Comparison of ENCODE assay signal across 13 mouse cellular contexts in genomic region chr1:182496685-182497084, GRCm38 (mm10). TPM values are rescaled to one million over a fixed set of nuclear protein-coding genes. Genes with fewer than 3 reads are reported as not detected.
DNase-seq lines count a peak whose midpoint lies in the region; ATAC-seq and TF ChIP-seq lines count a peak whose summit lies in the region.
"Had no signal": no experiment of that assay in that cellular context is flagged by ENCODE, and none has a peak within 500 bp of the region (broad histone marks: within the 10 kb centered on the region; RNA-seq: fewer than 3 reads in every experiment).

No protein-coding gene starts in this region.

- H3K36me3 ChIP-seq in liver, postnatal 0 days (replicated peaks; ENCODE audit: insufficient read depth, low read length) = 0 out of 2 replicates have a peak, but pooled peaks cover 7% of the 10 kb centered on the region
- peaks cover 6% of the 10 kb centered on the region for H3K36me3 ChIP-seq in liver, embryonic 11.5 days (ENCODE audit: control insufficient read depth, insufficient read depth, low read length)
- H3K36me3 ChIP-seq in hindbrain, embryonic 12.5 days = no peaks in the 10 kb centered on the region

- peaks cover 42% of the 10 kb centered on the region for H3K4me1 ChIP-seq in liver, postnatal 0 days (ENCODE audit: insufficient read depth)
- H3K4me1 ChIP-seq in liver, embryonic 11.5 days (replicated peaks; ENCODE audit: control insufficient read depth, insufficient read depth, low read length) = peaks cover 29% of the 10 kb centered on the region
- peaks cover 16% of the 10 kb centered on the region for H3K4me1 ChIP-seq in hindbrain, embryonic 12.5 days

- H3K27me3 ChIP-seq in liver, postnatal 0 days (ENCODE audit: insufficient read depth, low read length) = no peaks in the 10 kb centered on the region
- no peaks in the 10 kb centered on the region for H3K27me3 ChIP-seq in liver, embryonic 11.5 days (replicated peaks; ENCODE audit: control insufficient read depth, insufficient read depth, low read length)
- no peaks in the 10 kb centered on the region for H3K27me3 ChIP-seq in hindbrain, embryonic 12.5 days

- peak overlapping the region; percentile 34; the same call in 1 of the 2 replicates for H3K27ac ChIP-seq in liver, postnatal 0 days (ENCODE audit: low read depth)
- H3K27ac ChIP-seq in liver, embryonic 11.5 days (ENCODE audit: low read depth, low read length) = no peak overlapping the region
- no peak overlapping the region for H3K27ac ChIP-seq in hindbrain, embryonic 12.5 days
- H3K27ac ChIP-seq: hindbrain, embryonic 14.5 days had no signal

- no peak overlapping the region for H3K4me3 ChIP-seq in liver, postnatal 0 days (ENCODE audit: low read depth, low read length)
- no peak overlapping the region for H3K4me3 ChIP-seq in liver, embryonic 11.5 days (ENCODE audit: low read depth, low read length)
- no peak overlapping the region for H3K4me3 ChIP-seq in hindbrain, embryonic 12.5 days

- no peak for TF ChIP-seq CTCF in liver, postnatal 0 days (IDR thresholded peaks at IDR 0.05; ENCODE audit: low read depth)

- no peak overlapping the region; the same call in 1 of the 2 replicates for H3K9ac ChIP-seq in liver, postnatal 0 days (replicated peaks)
- H3K9ac ChIP-seq in liver, embryonic 11.5 days (ENCODE audit: low read depth, low read length) = no peak overlapping the region
- no peak overlapping the region for H3K9ac ChIP-seq in hindbrain, embryonic 12.5 days
- H3K9ac ChIP-seq: forebrain, postnatal 0 days; hindbrain, embryonic 14.5 days had no signal

- no peaks in the 10 kb centered on the region for H3K9me3 ChIP-seq in liver, postnatal 0 days (ENCODE audit: low read length)
- H3K9me3 ChIP-seq in liver, embryonic 11.5 days (ENCODE audit: control insufficient read depth, low read length) = no peaks in the 10 kb centered on the region
- no peaks in the 10 kb centered on the region for H3K9me3 ChIP-seq in hindbrain, embryonic 12.5 days (replicated peaks)

- DNase-seq in liver, postnatal 0 days = no peak
- DNase-seq in liver, embryonic 11.5 days (ENCODE audit: low spot score) = no peak
- peak; percentile 85 for DNase-seq in gonadal fat pad, adult 2 months (ENCODE audit: low read depth)
- peak; percentile 84 for DNase-seq in kidney, adult 9 months
- DNase-seq in lung, postnatal 36 days = peak; percentile 50
- DNase-seq in thymus, postnatal 25 days = no peak
- DNase-seq: adrenal gland, postnatal 36 days; cerebellum, adult 2 months; forebrain, postnatal 0 days; gastrocnemius, postnatal 36 days had no signal

- 0 out of 2 replicates have a peak, but pooled peaks have one; percentile 15 for TF ChIP-seq EP300 in liver, postnatal 0 days (IDR thresholded peaks at IDR 0.05; ENCODE audit: low read depth)

- WGBS in liver, postnatal 0 days (ENCODE audit: insufficient replicate concordance) = 58% methylated on average over 6 of the region's 6 CpGs
- whole genome bisulfite sequencing in liver, embryonic 11.5 days = 79% methylated on average over 6 of the region's 6 CpGs
- 61% methylated on average over 6 of the region's 6 CpGs for WGBS in hindbrain, embryonic 12.5 days

- ATAC-seq in liver, postnatal 0 days = no peak
- ATAC-seq in liver, embryonic 11.5 days (replicated peaks; ENCODE audit: low FRiP score) = no peak
- ATAC-seq in megakaryocyte progenitor cell, adult 5-6 weeks (replicated peaks; ENCODE audit: poor library complexity) = no peak
- no peak for ATAC-seq in hindbrain, embryonic 12.5 days (ENCODE audit: low FRiP score)
- ATAC-seq: forebrain, postnatal 0 days had no signal

- H3K4me2 ChIP-seq in liver, postnatal 0 days (ENCODE audit: low read depth, low read length) = no peak overlapping the region
- H3K4me2 ChIP-seq in liver, embryonic 11.5 days = no peak overlapping the region
- H3K4me2 ChIP-seq in hindbrain, embryonic 12.5 days (replicated peaks) = no peak overlapping the region
- H3K4me2 ChIP-seq: hindbrain, embryonic 14.5 days had no signal

RNA-seq across cellular contexts. Expression of gene Capn2, which starts 20.7 kb away (rescaled TPM):
- 20.6 and 23.6 TPM in 2 replicates for polyA plus RNA-seq in liver, postnatal 0 days (2015; fragmentation: Nextera tagmentation; extraction: Ambion mirVana)
- 49.5 and 51.4 TPM in 2 replicates for polyA plus RNA-seq in liver, embryonic 11.5 days (2014; fragmentation: Nextera tagmentation; extraction: Ambion mirVana)
- 54.3 and 56.7 TPM in 2 replicates for polyA plus RNA-seq in gonadal fat pad, adult 2 months (2012; rRNA removed)
- 4.1 and 9.7 TPM in 2 replicates for total RNA-seq in megakaryocyte progenitor cell, adult 5-6 weeks (2015)
- 8.7 and 10.5 TPM in 2 replicates for total RNA-seq in megakaryocyte progenitor cell, adult 5-6 weeks (2017)
- polyA plus RNA-seq in hindbrain, embryonic 12.5 days (2016; fragmentation: Nextera tagmentation; extraction: Ambion mirVana) = 136 and 138 TPM in 2 replicates

Comparison
In these comparisons a context has a peak if more than half of its experiments do, and no peak if none do; other contexts are left out.
1. DNase-seq: peak in gonadal fat pad, adult 2 months (single experiment), kidney, adult 9 months (single experiment) and lung, postnatal 36 days (single experiment); none in liver, postnatal 0 days (single experiment), liver, embryonic 11.5 days (single experiment) and thymus, postnatal 25 days (single experiment).